Mouse (Mus musculus): ENCODE data around the gene Ptma. TPM values are rescaled to one million over a fixed set of nuclear protein-coding genes. Genes with fewer than 3 reads are reported as not detected.
A peak's percentile ranks its signal among the peaks of the same experiment; 100 is the strongest.
"Not testable (repeated sequence)": the region's sequence is repeated elsewhere in the genome, so short reads cannot be mapped to it uniquely, and the experiment has no call there.

The Ptma gene
- total RNA-seq, 2 experiments from 2014 or later = 655 to 661 TPM

- not testable (repeated sequence) for DNase-seq (ENCODE audit: low spot score in 2 of 2)
Observed at GRCm38 (mm10) chr1:86513031-86513430, 13.5 kb upstream of the Ptma start.

- DNase-seq (ENCODE audit: low spot score in 2 of 2) = no peak
Observed at GRCm38 (mm10) chr1:86515715-86516410, 10.7 kb upstream of the Ptma start.

- no peak for DNase-seq (ENCODE audit: low spot score in 2 of 2)
Observed at GRCm38 (mm10) chr1:86517076-86517475, 9.4 kb upstream of the Ptma start.

GRCm38 (mm10) chr1:86520361-86520760 lies 6.2 kb upstream of the Ptma start:
- no peak for DNase-seq (ENCODE audit: low spot score in 2 of 2)

- no peak for DNase-seq (ENCODE audit: low spot score in 2 of 2)
Observed at GRCm38 (mm10) chr1:86522286-86522871, 4.1 kb upstream of the Ptma start.

GRCm38 (mm10) chr1:86523776-86524618 lies 2.5 kb upstream of the Ptma start:
- DNase-seq (ENCODE audit: low spot score in 2 of 2) = no peak

GRCm38 (mm10) chr1:86524619-86525498 lies 1.7 kb upstream of the Ptma start:
- DNase-seq (ENCODE audit: low spot score in 2 of 2) = peak; percentile 99 to 100

- peak in 1 of 2 experiments; percentile 79 for DNase-seq (ENCODE audit: low spot score in 2 of 2)
Observed at GRCm38 (mm10) chr1:86525499-86526115, 919 bp upstream of the Ptma start.

GRCm38 (mm10) chr1:86526789-86527598 lies 468 bp downstream of the Ptma start:
- peak; percentile 55 for DNase-seq (ENCODE audit: low spot score in 2 of 2)

- DNase-seq (ENCODE audit: low spot score in 2 of 2) = peak; percentile 88 to 92
Observed at GRCm38 (mm10) chr1:86527599-86528486, 1.3 kb downstream of the Ptma start.

GRCm38 (mm10) chr1:86528571-86529180 lies 2.1 kb downstream of the Ptma start:
- no peak for DNase-seq (ENCODE audit: low spot score in 2 of 2)

- DNase-seq (ENCODE audit: low spot score in 2 of 2) = no peak
Observed at GRCm38 (mm10) chr1:86529590-86529989, 3.1 kb downstream of the Ptma start.

- no peak for DNase-seq (ENCODE audit: low spot score in 2 of 2)
Observed at GRCm38 (mm10) chr1:86530871-86531546, 4.5 kb downstream of the Ptma start.

GRCm38 (mm10) chr1:86531547-86532321 lies 5.2 kb downstream of the Ptma start:
- no peak for DNase-seq (ENCODE audit: low spot score in 2 of 2)

GRCm38 (mm10) chr1:86532362-86533051 lies 6.0 kb downstream of the Ptma start:
- peak; percentile 87 to 95 for DNase-seq (ENCODE audit: low spot score in 2 of 2)

All from gastrocnemius, postnatal 4 days (tissue).